Mouse (Mus musculus): ENCODE results near the gene Nhp2. TPM values are rescaled to one million over a fixed set of nuclear protein-coding genes. Genes with fewer than 3 reads are reported as not detected.
"Not testable (repeated sequence)": the region's sequence is repeated elsewhere in the genome, so short reads cannot be mapped to it uniquely, and the experiment has no call there.

Gene Nhp2
- polyA plus RNA-seq, 1 experiment from 2014 or later, result 91.5 TPM

GRCm38 (mm10) chr11:51627425-51627824 is 7.9 kb downstream of the Nhp2 start:
- Histone ChIP-seq H3K9me3 (no peaks in the 10 kb centered on the region), H3K27me3 (replicated peaks) (no peaks in the 10 kb centered on the region), H3K4me1 (peaks cover 4% of the 10 kb centered on the region; the same call in 1 of the 2 replicates), H3K36me3 (replicated peaks) (peaks cover 52% of the 10 kb centered on the region), H3K4me3 (no peak overlapping the region), H3K27ac (no peak overlapping the region), H3K4me2 (no peak overlapping the region), H3K9ac (no peak overlapping the region)
- no peak for ATAC-seq (replicated peaks)
- WGBS, result 93% methylated on average over 9 of the region's 9 CpGs

- 88% methylated on average over 8 of the region's 8 CpGs for WGBS
- Histone ChIP-seq H3K9ac (no peak overlapping the region), H3K36me3 (replicated peaks) (peaks cover 47% of the 10 kb centered on the region)
Measured at GRCm38 (mm10) chr11:51627907-51628306, 8.4 kb downstream of the Nhp2 start.

GRCm38 (mm10) chr11:51629651-51630314 is 10.2 kb downstream of the Nhp2 start:
- no peak for ATAC-seq (replicated peaks)
- Histone ChIP-seq H3K27me3 (replicated peaks) (no peaks in the 10 kb centered on the region), H3K27ac (no peak overlapping the region), H3K4me3 (no peak overlapping the region), H3K4me2 (no peak overlapping the region), H3K9ac (no peak overlapping the region), H3K9me3 (no peaks in the 10 kb centered on the region), H3K4me1 (peaks cover 17% of the 10 kb centered on the region), H3K36me3 (replicated peaks) (peaks cover 30% of the 10 kb centered on the region)
- WGBS, result 83% methylated on average over 15 of the region's 15 CpGs

More at GRCm38 (mm10) chr11:51627907-51628306, 8.4 kb downstream of the Nhp2 start:
- H3K4me1 ChIP-seq, result peaks cover 7% of the 10 kb centered on the region; the same call in 1 of the 2 replicates
- H3K9me3 ChIP-seq, result no peaks in the 10 kb centered on the region
- no peak overlapping the region for H3K27ac ChIP-seq
- no peaks in the 10 kb centered on the region for H3K27me3 ChIP-seq (replicated peaks)
- H3K4me2 ChIP-seq, result no peak overlapping the region
- H3K4me3 ChIP-seq, result no peak overlapping the region
- ATAC-seq (replicated peaks), result no peak

- Histone ChIP-seq H3K36me3 (replicated peaks) (peaks cover 13% of the 10 kb centered on the region; the same call in 1 of the 2 replicates), H3K27me3 (replicated peaks) (no peaks in the 10 kb centered on the region), H3K9ac (no peak overlapping the region), H3K4me2 (no peak overlapping the region), H3K9me3 (no peaks in the 10 kb centered on the region), H3K27ac (no peak overlapping the region), H3K4me3 (no peak overlapping the region), H3K4me1 (peaks cover 30% of the 10 kb centered on the region)
- ATAC-seq (replicated peaks), result no peak
- 91% methylated on average over 6 of the region's 6 CpGs for WGBS
Measured at GRCm38 (mm10) chr11:51632130-51632753, 12.7 kb downstream of the Nhp2 start.

- not testable (repeated sequence) for H3K4me3 ChIP-seq; H3K4me2 ChIP-seq; ATAC-seq (replicated peaks); H3K9ac ChIP-seq; H3K27ac ChIP-seq; H3K27me3 ChIP-seq (replicated peaks); H3K9me3 ChIP-seq; H3K36me3 ChIP-seq (replicated peaks)
- peaks cover 35% of the 10 kb centered on the region for H3K4me1 ChIP-seq
- WGBS, result 95% methylated on average over 7 of the region's 7 CpGs
Measured at GRCm38 (mm10) chr11:51633200-51633599, 13.7 kb downstream of the Nhp2 start.

GRCm38 (mm10) chr11:51633721-51634120 is 14.2 kb downstream of the Nhp2 start:
- H3K4me3 ChIP-seq, result no peak overlapping the region
- no peaks in the 10 kb centered on the region for H3K36me3 ChIP-seq (replicated peaks)
- no peaks in the 10 kb centered on the region for H3K9me3 ChIP-seq
- H3K27ac ChIP-seq, result no peak overlapping the region
- WGBS, result 92% methylated on average over 3 of the region's 3 CpGs
- no peak overlapping the region for H3K9ac ChIP-seq
- ATAC-seq (replicated peaks), result no peak
- H3K4me1 ChIP-seq, result peaks cover 35% of the 10 kb centered on the region
- no peak overlapping the region for H3K4me2 ChIP-seq
- H3K27me3 ChIP-seq (replicated peaks), result peaks cover 10% of the 10 kb centered on the region

GRCm38 (mm10) chr11:51635127-51635524 is 15.6 kb downstream of the Nhp2 start:
- peak overlapping the region; percentile 88 for H3K9ac ChIP-seq
- peak overlapping the region; percentile 97 for H3K4me3 ChIP-seq
- peak overlapping the region; percentile 88 for H3K27ac ChIP-seq
- H3K4me1 ChIP-seq, result peaks cover 35% of the 10 kb centered on the region
- H3K4me2 ChIP-seq, result peak overlapping the region; percentile 79
- WGBS, result 25% methylated on average over 6 of the region's 6 CpGs
- no peaks in the 10 kb centered on the region for H3K36me3 ChIP-seq (replicated peaks)
- H3K27me3 ChIP-seq (replicated peaks), result peaks cover 10% of the 10 kb centered on the region
- no peaks in the 10 kb centered on the region for H3K9me3 ChIP-seq
- ATAC-seq (replicated peaks), result no peak

- Histone ChIP-seq H3K27ac (peak within 1 kb of the TSS; percentile 88), H3K27me3 (replicated peaks) (peaks cover 10% of the 10 kb centered on the region), H3K9me3 (no peaks in the 10 kb centered on the region), H3K36me3 (replicated peaks) (no peaks in the 10 kb centered on the region), H3K4me3 (peak within 1 kb of the TSS; percentile 97), H3K4me1 (peaks cover 35% of the 10 kb centered on the region), H3K9ac (peak within 1 kb of the TSS; percentile 88), H3K4me2 (peak within 1 kb of the TSS; percentile 79)
- peak; percentile 95 for ATAC-seq (replicated peaks)
- whole genome bisulfite sequencing, result under 1% methylated on average over 61 of the region's 61 CpGs
Measured at GRCm38 (mm10) chr11:51635525-51636322, 16.2 kb downstream of the Nhp2 start, which contains the start of gene Rmnd5b. Gene Rmnd5b (minus strand): TSS chr11:51635896.

- 2% methylated on average over 6 of the region's 6 CpGs for WGBS
- ATAC-seq (replicated peaks), result peak; percentile 28; the same call in 1 of the 2 replicates
Measured at GRCm38 (mm10) chr11:51636323-51636684, 16.8 kb downstream of the Nhp2 start.

GRCm38 (mm10) chr11:51637971-51638414 is 18.5 kb downstream of the Nhp2 start:
- H3K4me1 ChIP-seq, result peaks cover 27% of the 10 kb centered on the region
- H3K4me2 ChIP-seq, result no peak overlapping the region
- H3K27me3 ChIP-seq (replicated peaks), result peaks cover 10% of the 10 kb centered on the region
- no peaks in the 10 kb centered on the region for H3K36me3 ChIP-seq (replicated peaks)
- H3K4me3 ChIP-seq, result no peak overlapping the region
- H3K9ac ChIP-seq, result no peak overlapping the region
- ATAC-seq (replicated peaks), result no peak
- no peak overlapping the region for H3K27ac ChIP-seq
- WGBS, result 6% methylated on average over 17 of the region's 17 CpGs
- no peaks in the 10 kb centered on the region for H3K9me3 ChIP-seq

More at GRCm38 (mm10) chr11:51636323-51636684, 16.8 kb downstream of the Nhp2 start:
- H3K36me3 ChIP-seq (replicated peaks), result no peaks in the 10 kb centered on the region
- no peaks in the 10 kb centered on the region for H3K9me3 ChIP-seq
- peak overlapping the region; percentile 88 for H3K27ac ChIP-seq
- H3K4me2 ChIP-seq, result peak overlapping the region; percentile 79
- peak overlapping the region; percentile 97 for H3K4me3 ChIP-seq
- H3K9ac ChIP-seq, result peak overlapping the region; percentile 88
- peaks cover 10% of the 10 kb centered on the region for H3K27me3 ChIP-seq (replicated peaks)
- H3K4me1 ChIP-seq, result peaks cover 35% of the 10 kb centered on the region

- no peaks in the 10 kb centered on the region for H3K36me3 ChIP-seq (replicated peaks)
- H3K27ac ChIP-seq, result no peak overlapping the region
- H3K4me3 ChIP-seq, result no peak overlapping the region
- no peak overlapping the region for H3K4me2 ChIP-seq
- WGBS, result 73% methylated on average over 5 of the region's 5 CpGs
- peaks cover 10% of the 10 kb centered on the region for H3K27me3 ChIP-seq (replicated peaks)
- no peak for ATAC-seq (replicated peaks)
- peaks cover 27% of the 10 kb centered on the region for H3K4me1 ChIP-seq
- no peaks in the 10 kb centered on the region for H3K9me3 ChIP-seq
- no peak overlapping the region for H3K9ac ChIP-seq
Measured at GRCm38 (mm10) chr11:51638497-51638896, 19.0 kb downstream of the Nhp2 start.

- Histone ChIP-seq H3K4me2 (no peak overlapping the region), H3K27ac (no peak overlapping the region), H3K9me3 (no peaks in the 10 kb centered on the region), H3K27me3 (replicated peaks) (peaks cover 10% of the 10 kb centered on the region), H3K36me3 (replicated peaks) (no peaks in the 10 kb centered on the region), H3K4me1 (peaks cover 13% of the 10 kb centered on the region), H3K4me3 (no peak overlapping the region), H3K9ac (no peak overlapping the region)
- 85% methylated on average over 7 of the region's 7 CpGs for WGBS
- no peak for ATAC-seq (replicated peaks)
Measured at GRCm38 (mm10) chr11:51640748-51641147, 21.2 kb downstream of the Nhp2 start.

All from midbrain, embryonic 15.5 days (tissue).